Mouse (Mus musculus): Measurements from ENCODE around the gene Doc2a.

DNA sequence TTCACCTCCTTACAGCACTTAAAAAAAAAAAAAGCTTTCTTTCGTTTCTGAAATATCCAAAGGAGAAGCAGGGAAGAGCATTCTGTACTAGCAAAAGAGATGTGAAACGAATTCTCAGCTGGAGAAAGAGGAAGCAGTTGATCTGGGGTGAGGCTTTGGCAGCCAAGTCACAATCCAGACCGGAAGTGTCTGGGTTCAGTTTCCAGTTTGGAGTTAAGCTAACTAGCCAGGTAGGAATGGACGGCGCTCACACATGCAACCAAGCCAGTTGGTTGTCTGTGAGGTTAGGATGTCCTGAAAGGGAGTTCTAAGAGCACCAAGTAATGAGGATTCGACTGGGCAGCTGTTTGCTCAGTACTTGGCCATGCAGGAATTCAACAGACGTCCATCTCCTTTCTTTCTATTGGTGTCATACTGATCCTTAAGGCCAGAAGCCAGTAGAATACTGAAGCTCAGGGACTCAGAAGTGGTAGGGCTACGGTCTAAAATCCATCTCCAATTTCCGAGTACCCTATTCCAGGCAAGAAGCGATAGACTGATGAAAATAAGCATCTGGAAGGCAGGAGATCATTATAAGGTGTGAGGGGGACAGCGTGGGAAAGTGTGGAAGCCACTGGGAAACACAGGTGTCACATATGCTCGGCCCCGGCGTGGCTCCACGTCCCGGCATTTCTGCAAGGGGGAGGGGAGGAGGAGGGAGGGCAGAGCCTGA is 50.3 kb downstream of the Doc2a start:
- TF ChIP-seq POLR2A (IDR thresholded peaks at IDR 0.05; ENCODE audit: borderline replicate concordance, insufficient read depth, low read length) (no peak), CTCF (IDR thresholded peaks at IDR 0.05; ENCODE audit: borderline replicate concordance, insufficient read depth, low read depth, low read length) (no peak)

Measured in cerebellum, adult 2 months (tissue).